Mouse (Mus musculus): Measurements from ENCODE around the gene Tut1. TPM values are rescaled to one million over a fixed set of nuclear protein-coding genes. Genes with fewer than 3 reads are reported as not detected.
A peak's percentile ranks its signal among the peaks of the same experiment; 100 is the strongest.

Tut1 gene
- total and polyA plus RNA-seq, 2 experiments from 2014 or later: 10.4 to 18.0 TPM

DNA sequence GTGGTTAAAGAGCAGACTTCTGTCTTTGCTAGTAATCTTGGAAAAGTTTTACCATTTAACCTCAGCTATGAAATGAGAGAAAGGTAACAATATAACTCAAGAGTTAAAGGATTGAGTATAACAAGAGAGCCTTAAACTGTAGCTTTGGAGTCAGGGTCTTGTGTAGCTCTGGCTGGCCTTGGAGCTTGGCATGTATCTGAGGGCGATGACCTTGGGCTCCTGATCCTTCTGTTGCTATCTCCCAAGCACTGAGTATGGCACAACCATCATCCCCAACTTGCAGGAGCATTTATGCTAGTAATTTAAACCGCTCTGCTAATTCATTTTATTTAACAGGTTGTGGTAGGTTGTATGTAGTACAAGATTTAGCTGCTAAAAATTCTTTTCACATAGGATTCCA, 21.8 kb downstream of the Tut1 start:
- Histone ChIP-seq H3K27ac (ENCODE audit: low read depth) (peak overlapping the region; percentile 7; the same call in 1 of the 2 replicates), H3K9ac (replicated peaks; ENCODE audit: low read depth, low read length) (no peak overlapping the region), H3K27me3 (ENCODE audit: control insufficient read depth, insufficient read depth, low read length) (no peaks in the 10 kb centered on the region), H3K4me3 (ENCODE audit: low read depth, low read length) (no peak overlapping the region), H3K36me3 (replicated peaks; ENCODE audit: control insufficient read depth, insufficient read depth, low read length) (peaks cover 85% of the 10 kb centered on the region), H3K9me3 (replicated peaks; ENCODE audit: control insufficient read depth, low read length) (no peaks in the 10 kb centered on the region), H3K4me1 (ENCODE audit: control insufficient read depth, insufficient read depth) (no peaks in the 10 kb centered on the region), H3K4me2 (ENCODE audit: low read depth, low read length) (no peak overlapping the region)
- no peak for DNase-seq (ENCODE audit: low spot score)
- WGBS: 94% methylated on average over 2 of the region's 2 CpGs
- no peak for TF ChIP-seq CTCF (IDR thresholded peaks at IDR 0.05; ENCODE audit: low read depth)
- no peak for TF ChIP-seq EP300 (IDR thresholded peaks at IDR 0.05; ENCODE audit: low read depth)
- ATAC-seq (ENCODE audit: insufficient read depth, low read depth): no peak

- H3K9me3 ChIP-seq (replicated peaks; ENCODE audit: control insufficient read depth, low read length): no peaks in the 10 kb centered on the region
- H3K27ac ChIP-seq (ENCODE audit: low read depth): peak overlapping the region; percentile 54
- 41% methylated on average over 3 of the region's 3 CpGs for WGBS
- H3K4me2 ChIP-seq (ENCODE audit: low read depth, low read length): no peak overlapping the region
- peaks cover 1% of the 10 kb centered on the region; the same call in 1 of the 2 replicates for H3K4me1 ChIP-seq (ENCODE audit: control insufficient read depth, insufficient read depth)
- H3K27me3 ChIP-seq (ENCODE audit: control insufficient read depth, insufficient read depth, low read length): no peaks in the 10 kb centered on the region
- no peak overlapping the region for H3K4me3 ChIP-seq (ENCODE audit: low read depth, low read length)
- peak; percentile 90 for TF ChIP-seq CTCF (IDR thresholded peaks at IDR 0.05; ENCODE audit: low read depth)
- no peak for TF ChIP-seq EP300 (IDR thresholded peaks at IDR 0.05; ENCODE audit: low read depth)
- DNase-seq (ENCODE audit: low spot score) (peak; percentile 82), ATAC-seq (ENCODE audit: insufficient read depth, low read depth) (peak; percentile 89)
- H3K36me3 ChIP-seq (replicated peaks; ENCODE audit: control insufficient read depth, insufficient read depth, low read length): peaks cover 74% of the 10 kb centered on the region
- H3K9ac ChIP-seq (replicated peaks; ENCODE audit: low read depth, low read length): no peak overlapping the region
These were observed 22.9 kb downstream of the Tut1 start for GRCm38 (mm10) chr19:8976535-8976934.

GRCm38 (mm10) chr19:8980771-8981170, 27.1 kb downstream of the Tut1 start:
- H3K36me3 ChIP-seq (replicated peaks; ENCODE audit: control insufficient read depth, insufficient read depth, low read length): peaks cover 34% of the 10 kb centered on the region
- DNase-seq (ENCODE audit: low spot score) (no peak), ATAC-seq (ENCODE audit: insufficient read depth, low read depth) (no peak)
- peaks cover 44% of the 10 kb centered on the region for H3K4me1 ChIP-seq (ENCODE audit: control insufficient read depth, insufficient read depth)
- TF ChIP-seq CTCF (IDR thresholded peaks at IDR 0.05; ENCODE audit: low read depth): no peak
- TF ChIP-seq EP300 (IDR thresholded peaks at IDR 0.05; ENCODE audit: low read depth): no peak
- H3K9ac ChIP-seq (replicated peaks; ENCODE audit: low read depth, low read length): no peak overlapping the region
- no peaks in the 10 kb centered on the region for H3K27me3 ChIP-seq (ENCODE audit: control insufficient read depth, insufficient read depth, low read length)
- WGBS: 56% methylated on average over 5 of the region's 5 CpGs
- no peak overlapping the region for H3K4me3 ChIP-seq (ENCODE audit: low read depth, low read length)
- H3K9me3 ChIP-seq (replicated peaks; ENCODE audit: control insufficient read depth, low read length): no peaks in the 10 kb centered on the region
- H3K4me2 ChIP-seq (ENCODE audit: low read depth, low read length): no peak overlapping the region
- H3K27ac ChIP-seq (ENCODE audit: low read depth): peak overlapping the region; percentile 41

GRCm38 (mm10) chr19:8981450-8982168, 28.0 kb downstream of the Tut1 start:
- no peaks in the 10 kb centered on the region for H3K9me3 ChIP-seq (replicated peaks; ENCODE audit: control insufficient read depth, low read length)
- no peak overlapping the region for H3K4me3 ChIP-seq (ENCODE audit: low read depth, low read length)
- no peak for TF ChIP-seq EP300 (IDR thresholded peaks at IDR 0.05; ENCODE audit: low read depth)
- TF ChIP-seq CTCF (IDR thresholded peaks at IDR 0.05; ENCODE audit: low read depth): no peak
- H3K9ac ChIP-seq (replicated peaks; ENCODE audit: low read depth, low read length): no peak overlapping the region
- ATAC-seq (ENCODE audit: insufficient read depth, low read depth) (0 out of 2 replicates have a peak, but pooled peaks have one; percentile 31), DNase-seq (ENCODE audit: low spot score) (no peak)
- no peak overlapping the region for H3K4me2 ChIP-seq (ENCODE audit: low read depth, low read length)
- no peaks in the 10 kb centered on the region for H3K27me3 ChIP-seq (ENCODE audit: control insufficient read depth, insufficient read depth, low read length)
- peak overlapping the region; percentile 41 for H3K27ac ChIP-seq (ENCODE audit: low read depth)
- peaks cover 28% of the 10 kb centered on the region for H3K36me3 ChIP-seq (replicated peaks; ENCODE audit: control insufficient read depth, insufficient read depth, low read length)
- 48% methylated on average over 2 of the region's 2 CpGs for WGBS
- peaks cover 51% of the 10 kb centered on the region for H3K4me1 ChIP-seq (ENCODE audit: control insufficient read depth, insufficient read depth)

- peaks cover 21% of the 10 kb centered on the region for H3K36me3 ChIP-seq (replicated peaks; ENCODE audit: control insufficient read depth, insufficient read depth, low read length)
- TF ChIP-seq CTCF (IDR thresholded peaks at IDR 0.05; ENCODE audit: low read depth): no peak
- TF ChIP-seq EP300 (IDR thresholded peaks at IDR 0.05; ENCODE audit: low read depth): no peak
- peaks cover 54% of the 10 kb centered on the region for H3K4me1 ChIP-seq (ENCODE audit: control insufficient read depth, insufficient read depth)
- no peak overlapping the region for H3K4me2 ChIP-seq (ENCODE audit: low read depth, low read length)
- 41% methylated on average over 5 of the region's 5 CpGs for WGBS
- no peaks in the 10 kb centered on the region for H3K9me3 ChIP-seq (replicated peaks; ENCODE audit: control insufficient read depth, low read length)
- no peak overlapping the region for H3K4me3 ChIP-seq (ENCODE audit: low read depth, low read length)
- no peaks in the 10 kb centered on the region for H3K27me3 ChIP-seq (ENCODE audit: control insufficient read depth, insufficient read depth, low read length)
- ATAC-seq (ENCODE audit: insufficient read depth, low read depth) (no peak), DNase-seq (ENCODE audit: low spot score) (no peak)
- peak overlapping the region; percentile 69 for H3K27ac ChIP-seq (ENCODE audit: low read depth)
- 0 out of 2 replicates have a peak overlapping the region, but pooled peaks have one; percentile 12 for H3K9ac ChIP-seq (replicated peaks; ENCODE audit: low read depth, low read length)
These were observed 28.9 kb downstream of the Tut1 start for GRCm38 (mm10) chr19:8982303-8983149.

Data from heart, postnatal 0 days (tissue).